Mouse (Mus musculus) kidney, adult 2 months (tissue): ENCODE data around the gene Arhgap45. TPM values are rescaled to one million over a fixed set of nuclear protein-coding genes. Genes with fewer than 3 reads are reported as not detected.

Experiments used
- DNase-seq: peaks from one replicate; pipeline ENCODE4 v3.0.0; 2021
- H3K27ac ChIP-seq: fragments of 200-500 bp; 2 replicates; pipeline ENCODE4 v1.5.1; 2012; ENCODE audit warnings: low read depth, low read length, control low read depth, inconsistent platforms; ENCODE audit not compliant: insufficient read depth
- H3K27me3 ChIP-seq: fragments of 200-500 bp; replicated peaks from 2 replicates; pipeline ENCODE4 v1.6.1; 2012; ENCODE audit warnings: mild to moderate bottlenecking, moderate library complexity, low read length, inconsistent platforms; ENCODE audit not compliant: control insufficient read depth, insufficient read depth
- H3K36me3 ChIP-seq: fragments of 200-500 bp; 2 replicates; pipeline ENCODE4 v1.6.1; 2012; ENCODE audit warnings: mild to moderate bottlenecking, moderate library complexity, low read length, inconsistent platforms; ENCODE audit not compliant: control insufficient read depth, insufficient read depth
- H3K4me1 ChIP-seq: fragments of 200-500 bp; 2 replicates; pipeline ENCODE4 v1.6.1; 2011; ENCODE audit warnings: low read length; ENCODE audit not compliant: control insufficient read depth, insufficient read depth
- H3K4me3 ChIP-seq: fragments of 200-500 bp; 2 replicates; pipeline ENCODE4 v1.5.1; 2011; ENCODE audit warnings: mild to moderate bottlenecking, low read depth, low read length, control low read depth; ENCODE audit not compliant: insufficient read depth
- CTCF ChIP-seq: fragments of 200-500 bp; conservative IDR thresholded peaks from 2 replicates; pipeline ENCODE4 v1.5.1; 2011; ENCODE audit warnings: low read depth, mild to moderate bottlenecking, control low read depth, low read length, moderate library complexity, mixed read lengths; ENCODE audit not compliant: insufficient read depth, insufficient read length
- POLR2A ChIP-seq: fragments of 200-500 bp; IDR thresholded peaks from one replicate; pipeline ENCODE4 v1.6.1; 2011; ENCODE audit warnings: low read depth, low read length, control low read depth
- WGBS: fragments of 180-500 bp; shearing (Covaris S2); methylation state at CpG from one replicate; pipeline ENCODE4 v1.1.7; 2018; 5-methylcytosine and 5-hydroxymethylcytosine counted together
- polyA plus RNA-seq: library from polyadenylated mRNA; depleted of rRNA; stranded (reverse); fragments of >200 nt; gene quantifications from 2 replicates; pipeline ENCODE4 v1.2.3, GENCODE M21; 2012

Arhgap45 gene
- polyA plus RNA-seq, 1 experiment, result 25.5 TPM

DNA sequence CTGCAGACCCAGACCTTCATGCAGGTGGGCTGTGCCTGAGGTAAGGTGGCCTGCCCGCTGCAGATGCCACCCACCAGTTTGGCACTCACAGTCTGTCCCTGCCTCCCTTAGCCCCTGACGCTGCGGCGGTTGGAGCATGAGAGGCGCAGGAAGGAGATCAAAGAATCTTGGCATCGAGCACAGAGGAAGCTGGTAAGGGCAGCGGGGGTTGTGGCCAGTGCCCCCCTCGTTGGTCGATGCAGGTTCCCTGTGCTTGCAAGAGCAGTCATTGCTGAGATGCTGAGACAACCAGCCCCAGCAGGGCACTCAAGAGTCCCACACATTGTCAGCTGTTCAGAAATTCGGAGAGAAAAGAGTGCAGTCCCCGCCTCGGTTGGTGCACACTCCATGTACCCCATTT is 5.7 kb downstream of the Arhgap45 start:
- Histone ChIP-seq H3K27me3 (no peaks in the 10 kb centered on the region), H3K4me3 (no peak overlapping the region), H3K36me3 (no peaks in the 10 kb centered on the region), H3K27ac (no peak overlapping the region), H3K4me1 (no peaks in the 10 kb centered on the region)
- DNase-seq, result no peak
- no peak for TF ChIP-seq CTCF
- no peak for TF ChIP-seq POLR2A
- WGBS, result 67% methylated on average over 12 of the region's 12 CpGs

DNA sequence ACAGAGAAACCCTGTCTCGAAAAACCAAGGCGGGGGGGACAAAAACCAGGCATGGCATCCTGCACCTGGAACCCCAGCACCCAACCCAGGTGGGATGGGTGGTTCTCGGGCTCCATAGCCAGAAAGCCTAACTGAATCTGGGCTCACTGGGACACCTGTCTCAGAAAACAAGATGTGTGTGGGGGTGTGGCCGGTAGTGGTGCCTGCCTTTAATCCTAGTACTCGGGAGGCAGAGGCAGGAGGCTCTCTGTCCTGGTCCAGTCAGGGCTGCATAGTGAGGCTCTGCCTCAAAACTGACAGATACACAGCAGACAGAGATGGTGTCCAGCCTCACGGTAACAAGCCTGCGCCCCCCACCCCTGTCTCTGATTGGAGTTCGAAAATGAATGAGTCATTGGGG is 6.4 kb downstream of the Arhgap45 start:
- no peaks in the 10 kb centered on the region for H3K36me3 ChIP-seq
- DNase-seq, result no peak
- no peak overlapping the region for H3K4me3 ChIP-seq
- H3K27me3 ChIP-seq, result no peaks in the 10 kb centered on the region
- no peak overlapping the region for H3K27ac ChIP-seq
- no peaks in the 10 kb centered on the region for H3K4me1 ChIP-seq
- TF ChIP-seq POLR2A (no peak), CTCF (no peak)
- 97% methylated on average over 8 of the region's 8 CpGs for WGBS

DNA sequence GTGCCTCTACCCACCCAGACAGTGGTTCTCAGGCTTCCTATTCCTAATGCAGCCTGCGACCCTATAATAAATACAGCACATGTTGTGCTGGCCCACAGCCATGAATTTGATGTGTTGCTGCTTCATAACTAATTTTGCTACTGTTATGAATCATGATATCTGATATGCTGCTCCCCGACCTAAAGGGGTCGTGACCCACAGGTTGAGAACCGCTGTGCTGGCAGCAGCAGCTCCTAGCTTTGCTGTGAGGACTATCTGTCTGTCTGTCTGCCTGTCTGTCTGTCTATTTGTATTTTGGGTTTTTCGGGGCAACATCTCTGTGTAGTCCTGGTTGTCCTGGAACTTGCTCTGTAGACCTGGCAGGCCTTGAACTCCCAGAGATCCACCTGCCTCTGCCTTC is 7.3 kb downstream of the Arhgap45 start:
- no peak overlapping the region for H3K4me3 ChIP-seq
- no peak for TF ChIP-seq CTCF
- TF ChIP-seq POLR2A, result no peak
- 62% methylated on average over 5 of the region's 5 CpGs for WGBS
- no peaks in the 10 kb centered on the region for H3K4me1 ChIP-seq
- H3K36me3 ChIP-seq, result no peaks in the 10 kb centered on the region
- no peak for DNase-seq
- no peak overlapping the region for H3K27ac ChIP-seq
- no peaks in the 10 kb centered on the region for H3K27me3 ChIP-seq

DNA sequence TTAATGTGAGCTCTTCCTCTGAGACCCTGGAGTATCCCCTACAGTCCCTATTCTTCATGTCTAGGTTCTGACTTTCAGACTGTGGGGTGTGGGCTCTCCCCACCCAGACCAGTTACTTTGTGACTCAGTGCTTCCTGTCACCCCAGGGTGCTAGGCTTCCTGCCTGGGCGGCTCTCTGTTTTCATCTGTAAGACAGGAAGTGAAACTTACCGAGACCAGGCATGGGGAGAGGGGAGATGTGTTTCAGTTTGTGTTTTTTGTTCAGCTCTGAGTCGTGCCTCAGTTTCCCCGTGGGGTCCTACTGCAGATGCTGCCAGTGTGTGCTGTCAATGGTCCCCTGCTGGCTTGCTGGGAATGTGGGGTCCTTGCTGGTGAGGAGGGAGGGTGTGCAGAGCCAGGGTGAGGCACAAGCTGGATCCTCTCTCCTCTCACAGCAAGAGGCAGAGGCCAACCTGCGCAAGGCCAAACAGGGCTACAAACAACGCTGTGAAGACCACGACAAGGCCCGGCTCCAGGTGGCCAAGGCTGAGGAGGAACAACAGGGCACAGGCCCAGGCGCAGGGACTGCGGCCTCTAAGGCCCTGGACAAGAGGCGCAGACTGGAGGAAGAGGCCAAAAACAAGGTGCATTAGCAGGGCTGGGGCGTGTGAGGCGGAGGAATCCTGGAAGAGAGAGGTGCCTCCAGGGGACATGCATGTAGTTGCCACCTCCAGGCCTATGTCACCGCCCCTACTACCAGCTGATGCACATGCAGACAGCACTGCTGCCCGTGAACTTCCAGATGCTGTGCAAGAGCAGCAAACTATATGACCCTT is 8.0 kb downstream of the Arhgap45 start:
- H3K27ac ChIP-seq, result no peak overlapping the region
- H3K4me1 ChIP-seq, result no peaks in the 10 kb centered on the region
- no peaks in the 10 kb centered on the region for H3K36me3 ChIP-seq
- H3K27me3 ChIP-seq, result no peaks in the 10 kb centered on the region
- WGBS, result 82% methylated on average over 15 of the region's 15 CpGs
- TF ChIP-seq POLR2A (no peak), CTCF (no peak)
- DNase-seq, result peak; percentile 27
- H3K4me3 ChIP-seq, result no peak overlapping the region

- no peaks in the 10 kb centered on the region for H3K36me3 ChIP-seq
- TF ChIP-seq CTCF (no peak), POLR2A (no peak)
- H3K4me3 ChIP-seq, result no peak overlapping the region
- H3K4me1 ChIP-seq, result no peaks in the 10 kb centered on the region
- no peak overlapping the region for H3K27ac ChIP-seq
- 79% methylated on average over 4 of the region's 4 CpGs for WGBS
- H3K27me3 ChIP-seq, result no peaks in the 10 kb centered on the region
- DNase-seq, result no peak
Measured at GRCm38 (mm10) chr10:80025044-80025347, 8.5 kb downstream of the Arhgap45 start.

DNA sequence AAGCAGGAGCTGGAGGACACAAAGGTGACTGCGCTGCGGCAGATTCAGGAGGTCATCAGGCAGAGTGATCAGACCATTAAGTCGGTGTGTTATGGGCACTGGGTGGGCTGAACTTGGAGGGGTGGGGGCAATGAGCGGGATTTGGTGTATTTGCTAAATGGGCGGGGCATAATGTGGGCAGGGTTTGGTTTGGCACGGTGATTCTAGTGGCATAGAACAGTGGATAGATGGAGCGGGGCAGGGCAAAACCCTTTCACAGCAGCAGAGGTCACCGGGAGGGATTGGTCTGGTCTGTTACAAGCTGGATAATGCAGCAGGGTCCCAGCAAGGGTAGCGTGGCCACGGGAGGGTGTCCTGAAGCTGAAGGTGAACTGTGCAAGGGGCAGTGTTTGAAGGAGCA is 9.0 kb downstream of the Arhgap45 start:
- no peaks in the 10 kb centered on the region for H3K27me3 ChIP-seq
- WGBS, result 81% methylated on average over 10 of the region's 10 CpGs
- no peak overlapping the region for H3K4me3 ChIP-seq
- no peaks in the 10 kb centered on the region for H3K36me3 ChIP-seq
- no peaks in the 10 kb centered on the region for H3K4me1 ChIP-seq
- TF ChIP-seq CTCF (no peak), POLR2A (no peak)
- no peak for DNase-seq
- H3K27ac ChIP-seq, result no peak overlapping the region

DNA sequence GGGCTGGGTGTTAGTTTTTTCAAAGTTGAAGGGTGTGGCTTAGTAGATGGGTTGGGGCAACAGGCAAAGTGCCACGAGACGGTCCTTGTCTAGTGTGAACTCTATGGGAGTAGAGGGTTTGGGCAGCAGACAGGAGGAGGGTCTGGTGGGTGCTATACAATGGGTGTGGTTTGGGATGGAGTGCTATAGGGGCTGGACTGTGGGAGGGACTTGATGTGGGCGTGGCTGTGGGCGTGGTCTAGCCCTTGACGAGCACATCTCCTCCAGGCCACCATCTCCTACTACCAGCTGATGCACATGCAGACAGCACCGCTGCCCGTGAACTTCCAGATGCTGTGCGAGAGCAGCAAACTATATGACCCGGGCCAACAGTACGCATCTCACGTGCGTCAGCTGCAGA is 9.4 kb downstream of the Arhgap45 start:
- no peak overlapping the region for H3K27ac ChIP-seq
- no peak for DNase-seq
- no peak overlapping the region for H3K4me3 ChIP-seq
- 63% methylated on average over 12 of the region's 12 CpGs for WGBS
- no peaks in the 10 kb centered on the region for H3K36me3 ChIP-seq
- H3K4me1 ChIP-seq, result no peaks in the 10 kb centered on the region
- no peaks in the 10 kb centered on the region for H3K27me3 ChIP-seq
- TF ChIP-seq CTCF, result no peak
- TF ChIP-seq POLR2A, result no peak
